Mouse (Mus musculus): ENCODE data around the gene Dtx2. TPM values are rescaled to one million over a fixed set of nuclear protein-coding genes. Genes with fewer than 3 reads are reported as not detected.
"Not testable (repeated sequence)": the region's sequence is repeated elsewhere in the genome, so short reads cannot be mapped to it uniquely, and the experiment has no call there.

Gene Dtx2
- total RNA-seq, 1 experiment from 2014 or later, result 3.4 TPM

GRCm38 (mm10) chr5:136045408-136045807 lies 50.8 kb downstream of the Dtx2 start:
- 0 out of 4 replicates have a peak, but pooled peaks of 1 of the 2 experiments have one; percentile 43 for ATAC-seq (replicated peaks in 1 of 2; ENCODE audit: insufficient read depth in 1 of 2, low FRiP score in 2 of 2, low TSS enrichment in 1 of 2, low read depth in 1 of 2, poor library complexity in 2 of 2, severe bottlenecking in 2 of 2)

GRCm38 (mm10) chr5:136045987-136046386 lies 51.4 kb downstream of the Dtx2 start:
- peak; percentile 63 to 68; a peak in 3 of 4 replicates for ATAC-seq (replicated peaks in 1 of 2; ENCODE audit: insufficient read depth in 1 of 2, low FRiP score in 2 of 2, low TSS enrichment in 1 of 2, low read depth in 1 of 2, poor library complexity in 2 of 2, severe bottlenecking in 2 of 2)

GRCm38 (mm10) chr5:136048541-136048940 lies 53.9 kb downstream of the Dtx2 start:
- not testable (repeated sequence) for ATAC-seq (replicated peaks in 1 of 2; ENCODE audit: insufficient read depth in 1 of 2, low FRiP score in 2 of 2, low TSS enrichment in 1 of 2, low read depth in 1 of 2, poor library complexity in 2 of 2, severe bottlenecking in 2 of 2)

GRCm38 (mm10) chr5:136049926-136050325 lies 55.3 kb downstream of the Dtx2 start:
- no peak for ATAC-seq (replicated peaks in 1 of 2; ENCODE audit: insufficient read depth in 1 of 2, low FRiP score in 2 of 2, low TSS enrichment in 1 of 2, low read depth in 1 of 2, poor library complexity in 2 of 2, severe bottlenecking in 2 of 2)

GRCm38 (mm10) chr5:136051231-136052085 lies 56.9 kb downstream of the Dtx2 start:
- ATAC-seq (replicated peaks in 1 of 2; ENCODE audit: insufficient read depth in 1 of 2, low FRiP score in 2 of 2, low TSS enrichment in 1 of 2, low read depth in 1 of 2, poor library complexity in 2 of 2, severe bottlenecking in 2 of 2), result no peak

- no peak for ATAC-seq (replicated peaks in 1 of 2; ENCODE audit: insufficient read depth in 1 of 2, low FRiP score in 2 of 2, low TSS enrichment in 1 of 2, low read depth in 1 of 2, poor library complexity in 2 of 2, severe bottlenecking in 2 of 2)
These were observed 58.5 kb downstream of the Dtx2 start for GRCm38 (mm10) chr5:136052861-136053655.

- ATAC-seq (replicated peaks in 1 of 2; ENCODE audit: insufficient read depth in 1 of 2, low FRiP score in 2 of 2, low TSS enrichment in 1 of 2, low read depth in 1 of 2, poor library complexity in 2 of 2, severe bottlenecking in 2 of 2), result no peak
These were observed 59.9 kb downstream of the Dtx2 start, which contains the start of gene Upk3bl for GRCm38 (mm10) chr5:136054301-136055077. Gene Upk3bl (plus strand): TSS chr5:136054492.

GRCm38 (mm10) chr5:136056062-136056461 lies 61.5 kb downstream of the Dtx2 start:
- no peak for ATAC-seq (replicated peaks in 1 of 2; ENCODE audit: insufficient read depth in 1 of 2, low FRiP score in 2 of 2, low TSS enrichment in 1 of 2, low read depth in 1 of 2, poor library complexity in 2 of 2, severe bottlenecking in 2 of 2)

GRCm38 (mm10) chr5:136057085-136057484 lies 62.5 kb downstream of the Dtx2 start:
- no peak for ATAC-seq (replicated peaks in 1 of 2; ENCODE audit: insufficient read depth in 1 of 2, low FRiP score in 2 of 2, low TSS enrichment in 1 of 2, low read depth in 1 of 2, poor library complexity in 2 of 2, severe bottlenecking in 2 of 2)

GRCm38 (mm10) chr5:136061567-136061966 lies 67.0 kb downstream of the Dtx2 start:
- peak; percentile 55 to 73; a peak in 2 of 4 replicates for ATAC-seq (replicated peaks in 1 of 2; ENCODE audit: insufficient read depth in 1 of 2, low FRiP score in 2 of 2, low TSS enrichment in 1 of 2, low read depth in 1 of 2, poor library complexity in 2 of 2, severe bottlenecking in 2 of 2)

- ATAC-seq (replicated peaks in 1 of 2; ENCODE audit: insufficient read depth in 1 of 2, low FRiP score in 2 of 2, low TSS enrichment in 1 of 2, low read depth in 1 of 2, poor library complexity in 2 of 2, severe bottlenecking in 2 of 2), result no peak
These were observed 69.3 kb downstream of the Dtx2 start for GRCm38 (mm10) chr5:136063920-136064319.

GRCm38 (mm10) chr5:136066404-136067148 lies 72.0 kb downstream of the Dtx2 start:
- peak; percentile 75 to 77 for ATAC-seq (replicated peaks in 1 of 2; ENCODE audit: insufficient read depth in 1 of 2, low FRiP score in 2 of 2, low TSS enrichment in 1 of 2, low read depth in 1 of 2, poor library complexity in 2 of 2, severe bottlenecking in 2 of 2)

- ATAC-seq (replicated peaks in 1 of 2; ENCODE audit: insufficient read depth in 1 of 2, low FRiP score in 2 of 2, low TSS enrichment in 1 of 2, low read depth in 1 of 2, poor library complexity in 2 of 2, severe bottlenecking in 2 of 2), result no peak
These were observed 74.8 kb downstream of the Dtx2 start for GRCm38 (mm10) chr5:136069411-136069810.

- ATAC-seq (replicated peaks in 1 of 2; ENCODE audit: insufficient read depth in 1 of 2, low FRiP score in 2 of 2, low TSS enrichment in 1 of 2, low read depth in 1 of 2, poor library complexity in 2 of 2, severe bottlenecking in 2 of 2), result peak in 1 of 2 experiments; percentile 33; a peak in 2 of 4 replicates
These were observed 78.5 kb downstream of the Dtx2 start for GRCm38 (mm10) chr5:136073051-136073450.

GRCm38 (mm10) chr5:136073526-136073925 lies 78.9 kb downstream of the Dtx2 start:
- ATAC-seq (replicated peaks in 1 of 2; ENCODE audit: insufficient read depth in 1 of 2, low FRiP score in 2 of 2, low TSS enrichment in 1 of 2, low read depth in 1 of 2, poor library complexity in 2 of 2, severe bottlenecking in 2 of 2), result no peak

- no peak for ATAC-seq (replicated peaks in 1 of 2; ENCODE audit: insufficient read depth in 1 of 2, low FRiP score in 2 of 2, low TSS enrichment in 1 of 2, low read depth in 1 of 2, poor library complexity in 2 of 2, severe bottlenecking in 2 of 2)
These were observed 80.5 kb downstream of the Dtx2 start for GRCm38 (mm10) chr5:136075076-136075475.

GRCm38 (mm10) chr5:136076284-136076683 lies 81.7 kb downstream of the Dtx2 start:
- no peak for ATAC-seq (replicated peaks in 1 of 2; ENCODE audit: insufficient read depth in 1 of 2, low FRiP score in 2 of 2, low TSS enrichment in 1 of 2, low read depth in 1 of 2, poor library complexity in 2 of 2, severe bottlenecking in 2 of 2)
